Mouse (Mus musculus) mature B cell (primary cell): Measurements from ENCODE around the gene Jdp2.

Experiments
- in situ Hi-C: fragments of 300-500 bp; cut with MboI; formaldehyde crosslinking; loops from 2 replicates; pipeline ENCODE4 v1.14.3; 2019

Jdp2 gene

DNA sequence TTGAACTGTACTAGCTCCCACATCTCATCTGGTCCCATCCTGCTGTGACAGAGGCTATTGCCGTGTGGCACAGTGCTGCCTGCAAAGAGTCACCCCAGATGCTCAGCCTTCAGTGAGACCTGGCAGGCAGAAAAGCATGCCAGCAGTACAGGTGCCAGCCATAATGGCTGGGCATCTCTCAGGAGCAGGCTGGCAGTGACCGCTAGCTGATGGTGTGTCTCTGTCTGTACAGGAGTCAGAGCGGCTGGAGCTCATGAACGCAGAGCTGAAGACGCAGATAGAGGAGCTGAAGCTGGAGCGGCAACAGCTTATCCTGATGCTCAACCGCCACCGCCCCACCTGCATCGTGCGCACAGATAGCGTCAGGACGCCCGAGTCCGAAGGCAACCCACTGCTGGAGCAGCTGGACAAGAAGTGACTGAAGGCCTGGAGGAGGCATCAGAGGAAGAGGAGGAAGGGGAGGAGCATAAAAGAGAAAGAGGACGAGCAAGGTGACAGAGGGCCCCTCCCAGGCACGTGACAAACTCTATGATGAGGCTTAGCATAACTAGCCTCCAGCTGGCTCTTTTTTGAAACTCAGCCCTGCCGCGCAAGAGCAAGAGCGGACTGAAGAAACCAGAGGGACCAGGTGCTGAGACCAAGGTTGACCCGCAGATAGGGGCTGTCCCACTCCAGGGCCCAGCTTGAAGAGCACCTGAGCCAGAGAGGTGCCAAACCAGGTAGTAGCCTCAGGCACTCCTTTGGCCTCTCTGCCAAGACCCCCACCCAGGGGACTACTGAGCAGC is 39.9 kb downstream of the Jdp2 start:
- in situ Hi-C loops = no loop called here

DNA sequence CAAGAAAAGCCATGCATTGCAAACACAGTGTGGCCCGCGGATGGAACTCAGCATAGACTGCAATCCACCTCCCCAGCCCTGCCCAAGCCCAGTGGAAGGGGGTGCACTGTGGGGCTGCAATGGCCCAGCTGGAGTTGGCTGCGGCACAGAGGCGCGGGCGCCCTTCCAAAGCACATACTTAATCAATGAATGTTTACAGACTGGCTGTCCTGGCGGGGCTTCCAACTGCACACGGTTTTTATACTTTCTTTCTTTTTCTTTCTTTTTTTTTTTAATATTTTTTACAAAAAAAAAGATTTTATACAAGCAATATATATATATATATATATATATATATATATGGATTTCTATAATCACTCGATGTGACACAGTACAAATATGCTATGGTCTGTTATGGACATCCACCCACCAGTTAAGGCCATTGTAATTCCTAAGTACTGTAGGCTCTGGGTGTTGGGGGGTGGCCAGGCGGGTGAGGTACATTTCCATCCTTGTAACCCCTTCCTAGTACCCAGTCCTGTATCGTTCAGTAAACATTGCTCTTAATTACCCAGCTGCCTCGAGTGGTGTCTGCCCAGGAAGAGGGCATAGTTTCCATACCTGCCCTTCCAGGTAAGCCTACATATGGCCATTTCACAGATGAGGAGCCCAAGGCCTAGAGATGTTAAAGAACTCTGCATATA is 40.6 kb downstream of the Jdp2 start:
- in situ Hi-C loops = no loop called here

DNA sequence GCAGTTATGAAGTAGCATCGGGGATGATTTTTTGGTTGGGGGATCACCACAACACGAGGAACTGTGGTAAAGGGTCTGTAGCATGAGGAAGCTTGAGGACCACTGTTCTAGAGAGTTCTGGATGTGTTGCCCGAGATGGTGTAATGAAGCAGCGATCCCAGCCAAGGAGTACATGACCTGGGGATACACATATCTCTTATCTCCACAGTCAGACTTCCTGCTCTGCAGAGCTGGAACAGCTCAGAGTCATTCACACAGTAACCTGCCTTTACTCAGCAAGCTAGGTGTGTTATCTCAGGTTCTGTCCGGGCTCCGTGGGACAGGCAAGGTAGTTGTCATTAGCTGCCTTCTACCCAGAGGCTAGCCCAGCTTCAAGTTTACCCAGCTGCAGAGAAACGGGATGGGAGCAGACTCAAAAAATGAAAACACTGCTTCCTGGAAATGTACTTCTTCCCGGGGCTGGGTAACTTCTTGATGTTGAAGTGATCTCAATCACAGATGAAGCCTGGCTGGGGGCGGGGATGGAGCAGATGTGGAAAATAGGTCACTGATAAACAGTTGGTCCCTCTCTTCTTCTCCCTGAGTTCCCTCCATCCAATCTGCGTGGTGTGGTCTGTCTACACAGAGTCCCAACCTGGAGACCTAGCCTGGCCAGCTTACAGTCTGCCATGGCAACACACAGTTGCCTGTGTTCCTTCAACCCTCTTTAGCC is 42.2 kb downstream of the Jdp2 start:
- in situ Hi-C loops = no loop called here

DNA sequence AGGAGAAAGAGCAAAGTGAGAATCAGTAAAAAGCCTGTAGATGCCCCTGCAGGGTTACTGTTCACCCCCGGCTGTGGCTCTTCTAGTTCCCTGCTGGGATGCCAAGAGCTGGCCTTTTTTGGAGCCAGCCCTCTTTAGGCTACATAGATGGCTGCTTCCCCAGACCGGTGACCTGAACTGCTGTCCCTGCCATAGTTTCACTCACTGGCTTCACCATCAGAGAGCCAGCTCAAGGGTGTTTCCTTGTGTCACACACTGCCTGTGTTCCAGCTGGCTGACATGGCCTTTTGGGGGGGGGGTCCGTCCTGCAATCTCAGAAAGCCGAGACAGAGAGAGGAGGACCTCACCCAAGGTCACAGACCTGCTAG is 42.7 kb downstream of the Jdp2 start:
- in situ Hi-C loops = no loop called here

DNA sequence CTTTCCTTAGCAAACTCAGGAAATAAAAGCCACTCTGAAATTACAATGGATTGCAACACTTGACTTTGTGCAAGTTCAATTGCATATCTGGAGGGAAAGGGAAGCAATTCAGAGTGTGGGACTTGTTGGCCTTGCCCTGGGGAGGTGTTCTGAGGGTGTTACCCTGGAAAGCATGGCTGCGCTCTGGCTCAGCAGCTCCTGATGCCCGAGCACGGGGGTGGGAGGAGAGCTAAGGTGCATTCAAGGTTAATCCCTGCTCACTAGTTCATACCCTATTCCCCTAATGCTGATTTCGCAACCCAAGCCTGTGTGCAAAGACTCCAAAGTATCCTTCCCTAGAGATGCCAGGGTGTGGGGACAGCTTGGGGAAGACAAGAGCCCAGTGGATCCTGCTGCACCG is 44.9 kb downstream of the Jdp2 start:
- in situ Hi-C loops = no loop called here

DNA sequence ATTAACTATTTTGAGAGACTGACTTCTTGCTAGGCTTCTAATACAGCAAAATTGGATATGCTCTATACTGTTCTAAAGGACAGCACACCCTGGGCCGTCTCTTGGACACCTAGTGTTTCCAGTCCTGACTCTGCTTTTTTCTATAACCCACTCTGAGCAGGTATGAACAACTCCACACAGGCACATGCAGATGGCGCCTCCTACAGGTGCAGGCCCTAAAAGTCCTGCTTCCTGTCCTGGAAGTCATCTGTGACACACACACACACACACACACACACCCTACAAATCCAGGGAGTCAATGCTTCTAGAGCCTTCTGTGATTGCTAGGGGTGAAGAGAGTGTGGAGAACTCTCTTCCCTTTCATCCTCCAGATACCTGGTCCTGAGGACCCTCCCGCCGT is 46.8 kb downstream of the Jdp2 start:
- in situ Hi-C loops = no loop called here

DNA sequence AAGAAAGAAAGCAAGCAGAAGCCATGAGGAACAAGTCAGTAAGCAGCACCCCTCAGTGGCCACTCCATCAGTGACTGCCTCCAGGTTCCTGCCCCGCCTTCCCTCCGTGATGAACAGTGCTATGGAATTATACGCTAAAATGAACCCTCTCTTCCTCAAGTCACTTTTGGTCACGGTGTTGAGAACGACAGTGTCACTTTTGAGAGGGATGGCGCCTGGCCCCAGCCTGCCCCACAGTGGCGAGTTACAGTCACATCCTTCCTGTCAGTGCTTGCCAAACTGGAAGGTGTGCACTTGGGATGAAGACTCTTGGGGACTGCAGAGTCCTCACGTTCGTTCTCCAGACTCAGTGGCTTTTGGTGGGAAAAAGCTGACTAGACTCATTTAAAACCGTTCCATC is 48.5 kb downstream of the Jdp2 start:
- in situ Hi-C loops = no loop called here

DNA sequence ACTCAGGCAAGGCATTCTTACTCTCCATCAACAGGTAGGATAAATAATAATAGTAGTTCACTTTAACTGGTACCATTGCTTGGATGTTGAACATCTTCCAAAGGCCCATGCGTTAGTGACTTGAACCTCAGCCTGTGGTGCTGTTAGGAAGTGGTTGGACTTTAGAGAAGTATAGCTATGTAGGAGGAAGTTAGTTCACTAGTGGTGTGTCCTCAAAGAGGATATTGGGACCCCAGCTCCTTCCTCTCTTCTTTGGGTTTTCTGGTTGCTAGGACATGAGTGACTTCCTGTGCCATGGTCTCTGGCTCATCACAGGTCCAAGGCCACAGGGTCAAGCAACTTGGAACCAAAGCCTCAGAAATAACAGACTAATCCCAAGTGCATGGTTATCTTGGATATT is 49.1 kb downstream of the Jdp2 start:
- in situ Hi-C loops = no loop called here

DNA sequence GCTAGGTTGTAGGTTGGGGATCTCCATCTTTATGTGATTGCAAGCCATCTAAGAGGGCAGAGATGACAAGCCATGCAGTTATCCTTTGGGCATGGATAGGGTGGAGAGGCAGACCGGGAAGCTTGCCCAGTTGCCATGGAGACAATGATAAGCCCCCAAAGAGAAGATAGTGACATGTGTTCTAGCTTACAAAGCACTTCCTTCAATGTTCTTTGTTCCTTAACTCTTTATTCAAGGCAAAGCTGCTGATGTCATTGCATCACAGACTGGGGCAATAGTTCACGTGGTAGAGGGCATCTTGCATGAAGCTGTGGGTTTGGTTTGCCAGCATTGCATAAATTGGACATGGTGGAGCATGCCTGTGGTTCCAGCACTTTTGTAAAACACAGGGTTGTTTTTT is 60.5 kb downstream of the Jdp2 start:
- in situ Hi-C loops = loop anchor here (10.0 kb wide), 1 partner anchor 145 kb away; no protein-coding TSS in a partner anchor

DNA sequence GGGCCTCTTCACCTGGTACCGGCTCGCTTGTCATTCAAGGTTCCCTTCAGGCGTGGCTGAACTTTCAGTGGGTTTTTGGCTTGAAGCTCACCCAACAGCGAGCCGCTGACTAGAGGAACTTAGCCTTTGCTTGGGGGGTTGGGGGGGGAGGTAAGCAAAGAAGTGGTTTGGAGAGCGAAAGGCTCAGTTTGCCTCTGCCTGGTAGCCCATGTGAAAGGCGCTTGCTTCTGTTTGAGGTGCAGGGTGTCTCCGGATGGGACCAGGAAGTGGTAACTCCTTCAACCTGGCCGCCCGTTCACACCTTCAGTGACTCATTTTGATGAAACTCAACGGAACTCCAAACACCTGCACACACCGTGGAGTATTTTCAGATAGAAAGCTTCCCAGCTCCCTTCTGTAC is 62.0 kb downstream of the Jdp2 start:
- in situ Hi-C loops = loop anchor here (10.0 kb wide), 1 partner anchor 316 kb away; no protein-coding TSS in a partner anchor

DNA sequence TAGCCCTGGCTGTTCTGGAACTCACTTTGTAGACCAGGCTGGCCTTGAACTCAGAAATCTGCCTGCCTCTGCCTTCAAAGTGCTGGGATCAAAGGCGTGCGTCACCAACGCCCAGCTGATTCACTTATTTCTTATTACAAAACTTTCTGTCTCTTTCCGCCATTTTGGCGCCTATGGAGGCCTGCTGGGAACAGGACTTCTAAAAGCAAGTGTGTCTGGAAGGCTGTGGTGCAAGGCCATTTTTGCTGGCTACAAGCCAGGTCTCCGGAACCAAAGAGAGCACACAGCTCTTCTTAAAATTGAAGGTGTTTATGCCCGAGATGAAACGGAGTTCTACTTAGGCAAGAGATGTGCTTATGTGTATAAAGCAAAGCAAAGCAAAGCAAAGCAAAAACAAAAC is 63.4 kb downstream of the Jdp2 start:
- in situ Hi-C loops = loop anchor here (10.0 kb wide), 1 partner anchor 317 kb away; no protein-coding TSS in a partner anchor

DNA sequence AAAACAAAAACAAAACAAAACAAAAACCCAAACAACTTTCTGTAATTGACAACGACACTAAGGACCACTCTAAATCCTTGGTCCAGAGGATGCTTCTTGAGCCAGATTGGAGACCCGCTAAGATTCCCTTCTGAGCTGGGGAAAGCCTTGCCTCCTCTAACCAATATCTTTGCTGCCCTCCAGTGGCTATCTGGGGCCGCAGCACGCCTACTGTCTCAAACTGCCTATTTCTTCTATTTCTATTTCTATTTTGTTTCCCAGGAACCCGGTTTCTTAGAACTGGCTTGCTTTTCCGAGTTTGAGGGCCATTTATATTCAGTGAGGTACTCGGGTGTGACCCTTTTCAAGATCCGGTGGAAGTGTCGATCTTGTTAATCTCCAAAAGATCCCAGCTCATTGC is 64.1 kb downstream of the Jdp2 start:
- in situ Hi-C loops = loop anchor here (10.0 kb wide), 1 partner anchor 318 kb away; no protein-coding TSS in a partner anchor

DNA sequence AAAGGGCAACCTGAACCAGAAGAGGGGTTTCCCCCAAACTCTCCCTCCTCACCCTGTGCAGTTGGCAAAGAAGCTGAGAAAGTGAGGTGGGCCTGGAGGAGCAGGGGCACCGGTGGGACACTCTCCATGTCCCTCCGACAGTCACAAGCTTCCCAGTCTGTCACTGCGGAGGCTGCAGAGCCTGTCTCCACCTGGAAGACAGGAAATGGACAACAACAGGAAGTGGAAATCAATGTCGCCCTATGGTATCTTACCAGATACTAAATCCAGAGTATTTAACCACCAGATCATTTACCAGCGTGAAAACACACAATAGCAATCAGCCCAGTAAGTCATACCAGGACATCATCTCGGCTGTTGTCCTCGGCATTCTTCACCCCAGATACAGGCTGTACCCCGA is 67.3 kb downstream of the Jdp2 start:
- in situ Hi-C loops = loop anchor here (10.0 kb wide), 1 partner anchor 321 kb away; no protein-coding TSS in a partner anchor

DNA sequence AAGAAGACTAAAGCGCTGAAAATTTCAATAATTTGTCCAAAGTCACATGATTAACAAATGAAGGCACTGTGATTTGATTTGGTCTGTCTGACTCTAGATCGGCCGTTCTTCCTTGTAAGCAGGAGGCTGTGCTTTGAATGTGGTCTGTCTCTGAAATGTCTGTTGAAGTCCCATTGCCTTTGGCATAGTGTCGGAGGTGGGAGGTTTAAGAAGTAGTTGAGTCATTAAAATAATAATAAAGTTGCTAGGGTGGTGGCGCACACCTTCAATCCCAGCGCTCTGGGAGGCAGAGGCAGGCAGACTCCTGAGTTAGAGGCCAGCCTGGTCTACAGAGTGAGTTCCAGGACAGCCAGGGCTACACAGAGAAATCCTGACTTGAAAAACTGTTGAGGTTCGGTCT is 68.2 kb downstream of the Jdp2 start:
- in situ Hi-C loops = loop anchor here (10.0 kb wide), 1 partner anchor 322 kb away; no protein-coding TSS in a partner anchor

DNA sequence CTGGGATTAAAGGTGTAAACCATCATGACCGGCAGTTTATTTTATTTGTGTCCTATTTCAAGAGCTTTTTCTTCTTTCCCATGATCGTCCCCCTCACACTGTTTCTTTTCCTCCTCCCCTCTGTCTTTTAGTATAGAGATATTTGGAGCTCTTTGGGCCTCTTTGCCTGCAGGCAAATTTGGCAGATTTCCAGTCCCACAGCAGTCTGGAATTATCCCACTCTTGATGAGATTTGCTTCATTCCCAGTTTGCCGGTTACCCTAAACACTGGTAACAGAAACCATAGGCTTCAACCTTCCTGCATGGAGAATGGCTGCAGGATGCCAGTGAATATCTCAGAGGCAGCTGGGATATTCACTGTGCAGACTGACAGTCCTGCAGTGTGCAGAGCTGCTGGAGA is 69.9 kb downstream of the Jdp2 start:
- in situ Hi-C loops = loop anchor here (10.0 kb wide), 1 partner anchor 324 kb away; no protein-coding TSS in a partner anchor

DNA sequence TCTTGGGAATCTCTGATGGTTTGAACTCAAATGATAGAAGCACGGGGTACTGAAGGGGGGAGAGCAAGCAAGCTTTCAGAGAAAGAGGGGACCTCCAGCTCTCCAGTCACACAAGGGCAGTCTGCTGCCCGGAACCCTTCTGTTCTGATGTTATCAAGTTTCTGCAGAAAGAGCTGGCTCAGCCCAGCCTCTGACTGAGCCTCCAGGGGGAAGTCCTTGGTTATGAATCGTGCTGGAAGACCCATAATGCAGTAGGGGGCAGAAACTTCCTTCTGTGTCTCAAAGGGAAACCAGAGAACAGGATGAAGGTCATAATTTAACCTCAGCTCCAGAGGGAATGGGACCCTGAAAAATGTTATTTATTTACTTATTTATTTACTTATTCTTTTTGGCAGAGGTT is 71.3 kb downstream of the Jdp2 start:
- in situ Hi-C loops = no loop called here

DNA sequence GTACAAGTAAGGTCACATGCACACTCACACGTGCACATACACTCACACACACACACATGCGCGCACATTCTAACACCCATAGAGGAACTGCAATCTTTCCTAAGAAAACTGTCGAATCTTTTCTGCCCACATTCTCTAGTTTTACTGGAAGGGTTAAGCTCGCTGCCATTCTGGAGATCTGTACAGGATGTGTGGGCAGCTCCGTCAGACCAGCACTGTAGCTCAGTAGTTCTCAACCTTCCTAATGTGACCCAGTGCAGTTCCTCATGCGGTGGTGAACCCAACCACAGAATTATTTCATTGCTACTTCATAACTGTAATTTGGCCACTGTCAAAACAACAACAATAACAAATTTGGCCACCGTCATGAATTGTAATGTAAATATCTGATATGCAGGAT is 75.1 kb downstream of the Jdp2 start:
- in situ Hi-C loops = no loop called here

DNA sequence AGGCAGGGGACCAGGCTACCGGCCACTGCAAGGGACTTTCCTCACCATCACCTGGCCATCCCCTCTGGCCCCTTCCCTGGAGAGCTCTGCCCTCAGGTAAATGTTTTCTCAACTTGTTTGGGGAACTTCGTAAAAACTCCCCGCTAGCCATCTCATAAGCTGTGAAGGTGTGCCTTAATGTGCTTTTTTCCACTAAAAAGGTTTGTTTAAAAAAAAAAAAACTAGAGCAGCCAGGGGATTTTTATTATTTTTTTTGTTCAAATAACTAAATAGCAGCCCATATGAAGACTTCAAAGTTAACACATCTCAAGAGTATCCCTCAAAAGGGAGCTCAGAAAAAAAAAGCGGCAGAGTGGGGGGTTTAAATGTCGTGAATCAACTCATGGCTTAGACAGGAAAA is 80.3 kb downstream of the Jdp2 start:
- in situ Hi-C loops = no loop called here

DNA sequence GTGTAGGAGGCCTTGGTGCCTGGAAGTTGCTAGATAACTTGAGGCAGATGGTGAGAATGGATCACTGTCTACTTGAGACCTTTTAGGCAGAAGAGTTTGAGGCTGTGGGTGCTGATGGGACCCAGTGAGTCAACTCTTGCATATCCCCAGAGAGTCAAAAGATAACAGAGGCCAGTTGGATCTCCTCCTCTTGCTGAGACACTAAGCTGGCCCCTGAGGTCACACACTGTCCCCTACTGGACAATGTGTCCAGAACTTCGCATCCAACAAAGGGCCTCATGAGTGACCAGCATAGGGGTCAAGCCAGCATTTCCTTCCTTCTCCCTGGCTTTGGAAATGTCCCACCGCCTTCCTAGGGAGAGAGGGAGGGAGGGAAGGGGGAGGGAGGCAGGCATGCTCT is 81.0 kb downstream of the Jdp2 start:
- in situ Hi-C loops = no loop called here

DNA sequence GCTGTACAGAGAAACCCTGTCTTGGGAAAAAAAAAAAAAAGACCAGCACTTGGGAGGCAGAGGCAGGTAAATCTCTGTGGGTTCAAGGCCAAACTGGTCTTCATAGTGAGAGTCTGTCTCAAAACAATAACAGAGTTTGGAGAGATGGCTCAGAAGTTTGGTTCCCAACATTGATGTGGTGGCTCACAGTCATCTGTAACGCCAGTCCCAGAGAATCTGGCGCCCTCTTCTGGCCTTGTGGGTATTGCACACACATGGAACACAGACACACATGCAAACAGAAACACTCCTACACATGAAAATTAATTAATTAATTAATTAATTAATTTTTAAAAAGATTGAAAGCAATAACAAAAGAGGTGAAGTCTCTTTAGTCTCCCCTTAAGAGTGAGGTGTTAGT is 83.5 kb downstream of the Jdp2 start:
- in situ Hi-C loops = no loop called here

DNA sequence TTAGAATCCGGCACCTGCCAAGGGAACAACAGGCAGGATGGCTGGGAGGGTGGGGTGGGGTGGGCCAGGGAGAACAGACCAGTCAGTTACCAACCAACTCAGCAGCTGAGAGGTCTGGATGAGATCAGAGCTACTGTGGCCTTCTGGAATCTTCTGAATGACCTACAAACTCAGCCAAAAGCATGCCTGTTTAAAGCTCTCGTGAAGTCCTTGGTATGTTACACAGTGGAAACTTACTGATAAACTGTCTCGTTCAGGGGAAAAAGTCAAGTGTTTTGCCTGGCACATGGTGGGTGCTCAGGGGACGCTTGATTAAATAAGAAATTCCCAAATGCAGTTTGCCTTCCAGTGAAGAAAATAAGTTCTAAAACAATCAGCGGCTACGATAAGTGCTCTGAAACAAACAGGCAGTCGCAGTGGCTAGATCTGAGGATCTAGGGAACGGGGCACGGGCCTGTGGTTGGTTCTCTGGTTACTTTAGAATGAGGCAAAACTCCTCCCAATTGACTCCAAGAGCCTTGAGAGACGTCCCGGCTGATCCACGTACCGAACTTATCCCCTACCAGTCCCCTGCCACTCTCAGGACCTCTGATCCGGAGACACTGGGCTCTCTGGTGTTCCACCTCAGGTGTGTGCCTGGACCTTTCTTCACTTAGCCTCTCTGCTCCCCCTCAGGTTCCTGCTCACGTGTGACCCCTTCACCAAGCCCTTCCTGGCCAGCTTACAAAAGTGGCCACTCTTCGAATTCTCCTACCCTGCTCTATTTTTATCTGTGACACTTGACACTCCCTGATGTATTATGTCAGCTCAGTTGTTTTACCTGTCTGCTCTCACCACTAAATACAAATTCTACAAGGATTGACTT is 85.8 kb downstream of the Jdp2 start:
- in situ Hi-C loops = no loop called here
